Mouse (Mus musculus) C2C12 (cell line): ENCODE measurements at regions not wholly inside any gene's neighbourhood (a gene's known extent, or its start where the extent isn't known, plus 50 kb on each side); places are given as distances from the start of the nearest gene placed in this dataset.

Experiments
- CEBPB ChIP-seq: IDR thresholded peaks from one replicate; pipeline ENCODE4 v1.6.1; 2011; ENCODE audit warnings: low read depth, mild to moderate bottlenecking, control low read depth, moderate library complexity
- CTCF ChIP-seq: IDR thresholded peaks from one replicate; pipeline ENCODE4 v1.5.1; 2011; ENCODE audit not compliant: control insufficient read depth, insufficient read depth, insufficient read length
- FOSL1 ChIP-seq: IDR thresholded peaks from one replicate; pipeline ENCODE4 v1.8.0; 2011; ENCODE audit warnings: mild to moderate bottlenecking, low read length; ENCODE audit not compliant: poor library complexity, insufficient read depth, severe bottlenecking
- MAX ChIP-seq: IDR thresholded peaks from one replicate; pipeline ENCODE4 v1.6.1; 2011; ENCODE audit warnings: mild to moderate bottlenecking, control low read depth
- MYOD1 ChIP-seq: IDR thresholded peaks from one replicate; pipeline ENCODE4 v1.6.1; 2011; ENCODE audit warnings: low read depth; ENCODE audit not compliant: control insufficient read depth, insufficient read length
- MYOG ChIP-seq: IDR thresholded peaks from one replicate; pipeline ENCODE4 v1.6.1; 2011; ENCODE audit not compliant: control insufficient read depth, insufficient read length; ENCODE audit errors: extremely low read depth
- USF1 ChIP-seq: IDR thresholded peaks from one replicate; pipeline ENCODE4 v1.6.1; 2011; ENCODE audit warnings: low read depth, mild to moderate bottlenecking, control low read depth, moderate library complexity

DNA sequence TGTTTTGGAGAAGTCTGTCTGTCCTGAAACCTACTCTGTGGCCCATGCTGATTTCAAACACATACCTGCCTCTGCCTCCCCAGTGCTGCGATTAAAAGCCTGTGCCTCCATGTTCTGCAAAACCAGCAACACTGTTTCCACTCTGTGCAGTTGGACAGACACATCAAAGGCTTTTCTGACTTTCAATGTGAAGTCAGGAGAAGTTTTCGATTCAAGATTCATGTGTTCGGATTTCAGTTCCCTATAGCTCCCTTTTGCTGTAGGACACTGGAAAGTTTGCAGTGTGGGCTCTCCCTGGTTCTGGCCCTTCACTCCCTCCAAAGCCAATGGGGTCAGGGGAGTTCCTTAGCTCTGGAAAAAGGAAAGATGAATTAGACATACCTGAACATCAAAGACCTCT lies 154.5 kb upstream of the Klf4 start:
- TF ChIP-seq CTCF (no peak), MAX (no peak), USF1 (no peak), MYOG (no peak), CEBPB (no peak), MYOD1 (no peak), FOSL1 (no peak)
